Mouse (Mus musculus): ENCODE data around the gene Olfr203. TPM values are rescaled to one million over a fixed set of nuclear protein-coding genes. Genes with fewer than 3 reads are reported as not detected.

Olfr203 gene
- not detected for polyA plus RNA-seq (2012; fragmentation: generic; extraction: Trizol)

GRCm38 (mm10) chr16:59298581-59298980, at the start of gene Olfr203:
Gene Olfr203, plus strand, starts transcription at chr16:59298881.

GRCm38 (mm10) chr16:59272532-59272931, 26.1 kb upstream of the Olfr203 start, which contains the start of gene Olfr201:
Gene Olfr201, minus strand, starts transcription at chr16:59272632.

DNA sequence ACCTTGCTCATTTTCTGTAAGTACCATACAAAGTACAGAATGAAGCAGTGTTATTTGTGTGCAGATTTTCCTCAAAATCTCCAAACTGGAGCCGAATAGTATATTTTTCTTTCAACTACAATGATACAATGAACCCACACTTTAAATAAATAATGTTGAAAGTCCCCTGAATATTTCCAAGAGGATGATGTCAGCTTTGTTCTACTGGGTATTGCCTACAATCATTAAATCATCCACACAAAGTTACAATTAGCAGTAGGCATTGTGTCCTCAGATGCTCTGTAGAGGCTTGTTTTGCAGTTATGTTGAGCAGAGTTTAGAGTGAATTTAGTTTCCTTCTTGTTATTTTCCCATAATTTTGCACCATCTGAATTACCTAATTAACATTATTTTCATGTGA, 12.0 kb upstream of the Olfr203 start, which contains the start of gene Olfr202:
Gene Olfr202 (minus strand): TSS at position 101 of the 400 bp plus-strand sequence.

GRCm38 (mm10) chr16:59318148-59318547, 19.5 kb downstream of the Olfr203 start, which contains the start of gene Olfr204:
Gene Olfr204, minus strand, starts transcription at chr16:59318248.

GRCm38 (mm10) chr16:59331038-59331437, 32.4 kb downstream of the Olfr203 start, which contains the start of gene Olfr205:
Gene Olfr205, minus strand, starts transcription at chr16:59331138.

DNA sequence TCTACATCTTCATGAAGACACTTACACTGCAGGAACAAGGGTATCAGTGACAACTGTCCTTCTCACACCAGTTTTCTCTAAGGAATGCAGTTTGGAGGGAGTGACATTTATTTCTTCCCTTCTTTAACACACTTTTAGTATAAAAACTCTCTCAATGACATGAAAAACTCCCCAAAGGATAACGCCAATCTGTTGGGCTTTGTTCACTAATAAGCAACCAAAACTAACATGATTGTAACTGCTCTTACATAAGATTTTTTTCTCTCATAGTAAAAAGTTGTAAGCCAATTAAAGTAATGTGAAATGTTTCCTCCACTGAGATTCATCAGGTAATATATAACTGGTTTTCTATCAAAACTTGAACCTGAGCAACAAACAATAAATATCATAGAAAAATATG, 50.5 kb downstream of the Olfr203 start, which contains the start of gene Olfr206:
Gene Olfr206 (minus strand): TSS at position 101 of the 400 bp plus-strand sequence.

Other genes with a start within 250 kb of the Olfr203 start
- not detected for gene Olfr190, start 220.9 kb upstream of the Olfr203 start, polyA plus RNA-seq (2012; fragmentation: generic; extraction: Trizol)
- gene Olfr191, start 209.1 kb upstream of the Olfr203 start, polyA plus RNA-seq (2012; fragmentation: generic; extraction: Trizol), result not detected
- not detected for gene Olfr193, start 187.0 kb upstream of the Olfr203 start, polyA plus RNA-seq (2012; fragmentation: generic; extraction: Trizol)
- not detected for gene Olfr194, start 177.8 kb upstream of the Olfr203 start, polyA plus RNA-seq (2012; fragmentation: generic; extraction: Trizol)
- gene Olfr195, start 151.8 kb upstream of the Olfr203 start, polyA plus RNA-seq (2012; fragmentation: generic; extraction: Trizol), result not detected
- not detected for gene Olfr196, start 128.4 kb upstream of the Olfr203 start, polyA plus RNA-seq (2012; fragmentation: generic; extraction: Trizol)
- gene Olfr198, start 95.3 kb upstream of the Olfr203 start, polyA plus RNA-seq (2012; fragmentation: generic; extraction: Trizol), result not detected
- not detected for gene Olfr199, start 79.1 kb upstream of the Olfr203 start, polyA plus RNA-seq (2012; fragmentation: generic; extraction: Trizol)
- gene Olfr201, start 26.2 kb upstream of the Olfr203 start, polyA plus RNA-seq (2012; fragmentation: generic; extraction: Trizol), result not detected
- not detected for gene Olfr202, start 12.1 kb upstream of the Olfr203 start, polyA plus RNA-seq (2012; fragmentation: generic; extraction: Trizol)
- gene Olfr204, start 19.4 kb downstream of the Olfr203 start, polyA plus RNA-seq (2012; fragmentation: generic; extraction: Trizol), result not detected
- gene Olfr205, start 32.3 kb downstream of the Olfr203 start, polyA plus RNA-seq (2012; fragmentation: generic; extraction: Trizol), result not detected
- gene Olfr206, start 50.4 kb downstream of the Olfr203 start, polyA plus RNA-seq (2012; fragmentation: generic; extraction: Trizol), result not detected
- gene Olfr209, start 65.1 kb downstream of the Olfr203 start, polyA plus RNA-seq (2012; fragmentation: generic; extraction: Trizol), result not detected
- not detected for gene Gabrr3, start 108.5 kb downstream of the Olfr203 start, polyA plus RNA-seq (2012; fragmentation: generic; extraction: Trizol)
- 1 to 10 TPM; 4.4 to 7.5 TPM for gene Riox2, start 172.9 kb downstream of the Olfr203 start, polyA plus RNA-seq (2012; fragmentation: generic; extraction: Trizol)

Measured in C3H10T1/2 (cell line).